Mouse (Mus musculus) liver, embryonic 16.5 days (tissue): ENCODE data around the gene Gm14548. TPM values are rescaled to one million over a fixed set of nuclear protein-coding genes. Genes with fewer than 3 reads are reported as not detected.
"Not testable (repeated sequence)": the region's sequence is repeated elsewhere in the genome, so short reads cannot be mapped to it uniquely, and the experiment has no call there.

Experiments
- ATAC-seq: fragments of 200-750 bp; cut with Nextera tagmentation; 2 replicates; pipeline ENCODE4 v1.8.0; 2017; ENCODE audit warnings: low read depth, mild to moderate bottlenecking, moderate number of reproducible peaks, moderate library complexity
- H3K27ac ChIP-seq: fragments of 300-500 bp; sonication (generic); 2 replicates; pipeline ENCODE4 v1.5.1; 2014; ENCODE audit warnings: mild to moderate bottlenecking, low read length
- H3K27me3 ChIP-seq: fragments of 300-500 bp; sonication (generic); 2 replicates; pipeline ENCODE4 v1.6.1; 2014; ENCODE audit warnings: low read depth, low read length, mixed read lengths; ENCODE audit not compliant: control insufficient read depth, insufficient read depth
- H3K36me3 ChIP-seq: fragments of 300-500 bp; sonication (generic); 2 replicates; pipeline ENCODE4 v1.6.1; 2014; ENCODE audit warnings: mild to moderate bottlenecking; ENCODE audit not compliant: control insufficient read depth, insufficient read depth
- H3K4me1 ChIP-seq: fragments of 300-500 bp; sonication (generic); 2 replicates; pipeline ENCODE4 v1.6.1; 2014; ENCODE audit warnings: low read depth, low read length, mixed read lengths; ENCODE audit not compliant: control insufficient read depth
- H3K4me2 ChIP-seq: fragments of 300-500 bp; sonication (generic); 2 replicates; pipeline ENCODE4 v1.6.1; 2014; ENCODE audit warnings: low read depth, low read length, mixed read lengths
- H3K4me3 ChIP-seq: fragments of 300-500 bp; sonication (generic); 2 replicates; pipeline ENCODE4 v1.5.1; 2014; ENCODE audit warnings: low read depth, mild to moderate bottlenecking, low read length
- H3K9ac ChIP-seq: fragments of 300-500 bp; sonication (generic); 2 replicates; pipeline ENCODE4 v1.6.1; 2014; ENCODE audit warnings: low read depth, low read length
- H3K9me3 ChIP-seq: fragments of 300-500 bp; sonication (generic); replicated peaks from 2 replicates; pipeline ENCODE4 v1.6.1; 2016; ENCODE audit warnings: low read length; ENCODE audit not compliant: control insufficient read depth
- WGBS: fragments of 180-500 bp; shearing (Covaris S2); extraction: QIAGEN DNeasy Blood & Tissue Kit; methylation state at CpG from one replicate; pipeline ENCODE4 v1.1.7; 2014; ENCODE audit not compliant: insufficient replicate concordance; 5-methylcytosine and 5-hydroxymethylcytosine counted together
- polyA plus RNA-seq: library from polyadenylated mRNA; unstranded; fragments of >200 nt; fragmentation: Nextera tagmentation; extraction: Ambion mirVana; gene quantifications from 2 replicates; pipeline ENCODE4 v1.2.1, GENCODE M21; 2015

Gene Gm14548
- polyA plus RNA-seq, 1 experiment from 2014 or later: 1.6 TPM

- not testable (repeated sequence) for H3K9me3 ChIP-seq, ATAC-seq, H3K4me2 ChIP-seq, H3K9ac ChIP-seq, H3K36me3 ChIP-seq, H3K4me1 ChIP-seq, H3K27ac ChIP-seq, H3K4me3 ChIP-seq, H3K27me3 ChIP-seq
- no CpG with 5 or more reads among the region's 1 CpGs for WGBS
These were observed 60.1 kb downstream of the Gm14548 start for GRCm38 (mm10) chr7:3837854-3838253.

Other genes with a start within 250 kb of the Gm14548 start
- 5.7 and 6.0 TPM in 2 replicates for gene Leng1, start 232.3 kb downstream of the Gm14548 start, polyA plus RNA-seq
- 4.5 and 4.6 TPM in 2 replicates for gene Tmc4, start 220.6 kb downstream of the Gm14548 start, polyA plus RNA-seq
- 41.1 and 41.9 TPM in 2 replicates for gene Tsen34, start 205.3 kb downstream of the Gm14548 start, polyA plus RNA-seq
- gene Mboat7, start 204.6 kb downstream of the Gm14548 start, polyA plus RNA-seq: 19.0 and 22.0 TPM in 2 replicates
- gene Rps9, start 194.1 kb downstream of the Gm14548 start, polyA plus RNA-seq: 666 and 772 TPM in 2 replicates
- 6.0 and 7.4 TPM in 2 replicates for gene Pirb, start 177.7 kb downstream of the Gm14548 start, polyA plus RNA-seq
- gene Gm15448, start 72.4 kb downstream of the Gm14548 start, polyA plus RNA-seq: 0.14 and 0.18 TPM in 2 replicates
- 2.1 and 2.3 TPM in 2 replicates for gene Pira2, start 53.1 kb downstream of the Gm14548 start, polyA plus RNA-seq
- gene Lilra6, start 17.4 kb upstream of the Gm14548 start, polyA plus RNA-seq: 1.0 and 1.6 TPM in 2 replicates
- gene Lair1, start 165.1 kb upstream of the Gm14548 start, polyA plus RNA-seq: 2.0 and 2.4 TPM in 2 replicates
- 0.20 and 0.50 TPM in 2 replicates for gene Ttyh1, start 221.3 kb upstream of the Gm14548 start, polyA plus RNA-seq
- gene Leng8, start 238.9 kb upstream of the Gm14548 start, polyA plus RNA-seq: 20.2 and 23.4 TPM in 2 replicates